Mouse (Mus musculus) E14TG2a.4 (cell line): ENCODE measurements around the gene Mrps21.

ENCODE experiments used
- H3K27me3 ChIP-seq: 2 replicates; pipeline ENCODE4 v1.6.1; 2014; ENCODE audit warnings: low read length, control low read depth; ENCODE audit not compliant: insufficient read depth
- H3K36me3 ChIP-seq: 2 replicates; pipeline ENCODE4 v1.6.1; 2014; ENCODE audit warnings: low read length, control low read depth; ENCODE audit not compliant: insufficient read depth
- H3K4me1 ChIP-seq: replicated peaks from 2 replicates; pipeline ENCODE4 v1.6.1; 2014; ENCODE audit warnings: low read depth, low read length, control low read depth
- H3K4me3 ChIP-seq: replicated peaks from 2 replicates; pipeline ENCODE4 v1.5.1; 2014; ENCODE audit warnings: mild to moderate bottlenecking, low read length
- H3K9me3 ChIP-seq: 2 replicates; pipeline ENCODE4 v1.6.1; 2014; ENCODE audit warnings: low read length, control low read depth
- CTCF ChIP-seq: conservative IDR thresholded peaks from 2 replicates; pipeline ENCODE4 v1.5.1; 2014; ENCODE audit warnings: low read length
- NANOG ChIP-seq: IDR thresholded peaks from 2 replicates; pipeline ENCODE4 v1.6.1; 2014; ENCODE audit warnings: borderline replicate concordance, low read length, mixed read lengths
- POU5F1 ChIP-seq: IDR thresholded peaks from 2 replicates; pipeline ENCODE4 v1.6.1; 2014; ENCODE audit warnings: low read length, borderline replicate concordance

The Mrps21 gene

DNA sequence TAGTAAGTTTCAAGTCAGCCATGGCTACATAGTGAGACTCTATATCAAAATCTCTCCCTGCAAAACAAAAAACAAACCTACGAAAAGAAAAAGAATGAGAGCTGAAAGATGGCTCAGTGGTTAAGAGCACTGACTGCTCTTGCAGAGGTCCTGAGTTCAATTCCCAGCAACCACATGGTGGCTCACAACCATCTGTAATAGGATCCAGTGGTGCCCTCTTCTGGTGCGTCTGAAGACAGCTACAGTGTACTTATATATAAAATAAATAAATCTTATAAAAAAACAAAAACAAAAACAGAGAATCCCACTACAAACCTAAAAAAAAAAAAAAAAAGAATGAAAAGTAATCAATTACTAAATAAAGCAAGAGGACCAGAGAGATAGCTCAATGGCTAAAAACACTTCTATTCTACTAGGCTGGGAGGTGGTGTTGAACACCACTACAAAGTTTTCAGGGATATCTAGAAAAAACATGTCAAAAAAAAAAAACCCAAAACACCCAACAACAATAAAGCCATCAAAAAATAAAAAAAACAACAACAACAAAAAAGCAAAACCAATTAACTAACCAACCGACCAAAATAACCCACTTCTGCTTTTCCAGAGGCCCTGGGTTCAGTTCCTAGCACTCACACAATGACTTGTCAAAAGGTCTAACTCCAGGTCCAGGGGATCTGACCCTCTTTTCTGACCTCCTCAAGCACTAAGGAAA, 28.7 kb downstream of the Mrps21 start:
- Histone ChIP-seq H3K27me3 (no peaks in the 10 kb centered on the region), H3K9me3 (no peaks in the 10 kb centered on the region), H3K36me3 (peaks cover 98% of the 10 kb centered on the region), H3K4me1 (no peaks in the 10 kb centered on the region), H3K4me3 (no peak overlapping the region)
- TF ChIP-seq CTCF (0 out of 2 replicates have a peak, but pooled peaks have one; percentile 9), POU5F1 (no peak)

DNA sequence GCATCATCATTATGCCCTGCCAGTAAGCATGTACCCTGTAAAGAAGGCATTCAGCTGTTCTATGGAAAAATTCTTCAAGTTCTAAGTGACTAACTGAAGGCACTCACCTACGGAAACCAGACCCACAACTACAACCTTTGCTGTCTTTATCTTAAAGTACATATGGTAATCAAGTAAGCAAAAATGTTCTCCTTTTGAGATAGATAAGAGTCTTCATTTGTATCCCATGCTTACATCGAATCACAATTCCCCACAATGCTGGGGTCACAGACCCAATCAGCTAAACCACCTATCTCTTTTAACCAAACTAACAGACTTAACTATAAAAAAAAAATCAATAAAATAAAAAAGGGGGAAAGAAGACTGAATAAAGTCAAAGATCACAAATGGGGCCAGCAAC, 32.1 kb downstream of the Mrps21 start:
- Histone ChIP-seq H3K4me3 (no peak overlapping the region), H3K36me3 (peaks cover 94% of the 10 kb centered on the region), H3K9me3 (no peaks in the 10 kb centered on the region), H3K4me1 (no peaks in the 10 kb centered on the region), H3K27me3 (no peaks in the 10 kb centered on the region)
- TF ChIP-seq CTCF, result no peak

DNA sequence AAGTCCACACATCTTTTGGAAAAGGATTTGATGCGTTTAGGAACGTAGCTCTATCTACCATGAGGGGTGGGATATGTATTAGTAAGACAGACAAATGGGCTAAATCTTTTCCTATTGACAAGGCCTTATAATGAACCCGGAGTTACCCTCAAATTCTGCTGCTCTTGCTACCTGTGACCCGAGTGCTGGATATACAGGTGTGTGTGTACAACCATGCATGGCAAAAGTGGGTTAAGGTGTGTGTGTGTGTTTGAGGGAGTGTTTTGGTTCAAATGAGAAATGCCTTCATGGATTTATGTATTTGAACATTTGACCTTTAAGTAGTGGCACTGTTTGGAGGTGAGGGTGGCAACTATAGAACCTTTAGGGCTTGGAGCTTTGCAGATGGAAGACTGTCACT, 42.3 kb downstream of the Mrps21 start:
- Histone ChIP-seq H3K4me1 (no peaks in the 10 kb centered on the region), H3K27me3 (no peaks in the 10 kb centered on the region), H3K4me3 (no peak overlapping the region), H3K36me3 (peaks cover 86% of the 10 kb centered on the region), H3K9me3 (no peaks in the 10 kb centered on the region)
- TF ChIP-seq CTCF, result no peak
- TF ChIP-seq POU5F1, result no peak
- no peak for TF ChIP-seq NANOG

DNA sequence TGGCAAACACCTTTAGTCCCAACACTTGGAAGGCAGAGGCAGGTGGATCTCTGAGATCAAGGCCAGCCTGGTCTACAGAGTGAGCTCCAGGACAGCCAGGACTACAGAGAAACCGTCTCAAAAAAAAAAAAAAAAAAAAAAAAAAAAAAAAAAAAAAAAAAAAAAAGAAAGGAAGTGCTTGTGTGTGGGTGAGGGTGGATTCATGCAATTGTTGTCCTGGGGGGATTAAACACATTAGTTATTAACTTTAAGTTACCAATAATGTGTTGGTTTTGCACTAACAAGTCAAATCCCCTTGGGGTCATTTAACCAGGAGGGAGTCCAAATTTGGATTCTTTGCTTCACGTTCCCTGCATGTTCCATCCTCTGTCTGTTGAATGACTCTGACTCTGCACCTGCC, 45.0 kb downstream of the Mrps21 start:
- Histone ChIP-seq H3K4me1 (peaks cover 6% of the 10 kb centered on the region; the same call in 1 of the 2 replicates), H3K9me3 (no peaks in the 10 kb centered on the region), H3K36me3 (peaks cover 82% of the 10 kb centered on the region), H3K4me3 (no peak overlapping the region), H3K27me3 (no peaks in the 10 kb centered on the region)
- no peak for TF ChIP-seq POU5F1

DNA sequence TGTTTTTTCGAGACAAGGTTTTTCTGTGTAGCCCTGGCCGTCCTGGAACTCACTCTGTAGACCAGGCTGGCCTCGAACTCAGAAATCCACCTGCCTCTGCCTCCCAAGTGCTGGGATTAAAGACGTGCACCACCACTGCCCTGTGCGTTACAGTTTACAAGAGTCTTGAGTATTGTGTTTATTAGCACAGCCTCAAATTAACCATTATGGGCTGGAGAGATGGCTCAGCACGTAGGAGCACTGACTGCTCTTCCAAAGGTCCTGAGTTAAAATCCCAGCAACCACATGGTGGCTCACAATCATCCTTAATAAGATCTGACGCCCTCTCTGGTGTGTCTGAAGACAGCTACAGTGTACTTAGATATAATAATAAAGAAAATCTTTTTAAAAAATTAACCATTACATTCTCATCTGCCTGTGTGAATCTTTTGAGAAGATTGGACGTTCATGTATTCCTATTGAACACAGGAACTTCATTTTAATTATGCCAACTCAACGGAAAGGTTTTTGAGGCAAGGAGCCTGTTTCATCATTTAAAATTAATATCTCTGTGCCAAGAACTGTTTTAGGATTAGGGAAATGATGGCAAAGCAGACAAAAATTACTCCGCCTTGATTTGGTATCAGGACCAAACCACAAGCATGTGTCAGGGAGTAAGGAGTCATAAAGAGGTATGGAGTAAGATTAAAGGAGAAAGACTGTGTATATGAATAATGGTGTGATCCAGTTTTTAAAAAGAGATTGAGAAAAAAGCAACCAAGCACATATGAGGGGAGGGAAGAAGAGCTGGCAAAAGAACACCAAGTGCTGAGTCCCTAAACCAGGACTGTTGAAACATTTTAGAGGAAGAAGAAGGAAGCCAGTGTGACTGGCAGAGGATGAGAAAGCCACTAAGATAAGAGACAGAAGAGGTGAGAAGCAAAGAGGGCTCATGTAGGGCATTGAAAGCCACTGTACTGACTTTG, 51.0 kb downstream of the Mrps21 start:
- Histone ChIP-seq H3K4me3 (peak overlapping the region; percentile 90), H3K4me1 (peaks cover 37% of the 10 kb centered on the region), H3K9me3 (no peaks in the 10 kb centered on the region), H3K36me3 (peaks cover 49% of the 10 kb centered on the region), H3K27me3 (no peaks in the 10 kb centered on the region)
- no peak for TF ChIP-seq POU5F1
- no peak for TF ChIP-seq NANOG
- no peak for TF ChIP-seq CTCF

DNA sequence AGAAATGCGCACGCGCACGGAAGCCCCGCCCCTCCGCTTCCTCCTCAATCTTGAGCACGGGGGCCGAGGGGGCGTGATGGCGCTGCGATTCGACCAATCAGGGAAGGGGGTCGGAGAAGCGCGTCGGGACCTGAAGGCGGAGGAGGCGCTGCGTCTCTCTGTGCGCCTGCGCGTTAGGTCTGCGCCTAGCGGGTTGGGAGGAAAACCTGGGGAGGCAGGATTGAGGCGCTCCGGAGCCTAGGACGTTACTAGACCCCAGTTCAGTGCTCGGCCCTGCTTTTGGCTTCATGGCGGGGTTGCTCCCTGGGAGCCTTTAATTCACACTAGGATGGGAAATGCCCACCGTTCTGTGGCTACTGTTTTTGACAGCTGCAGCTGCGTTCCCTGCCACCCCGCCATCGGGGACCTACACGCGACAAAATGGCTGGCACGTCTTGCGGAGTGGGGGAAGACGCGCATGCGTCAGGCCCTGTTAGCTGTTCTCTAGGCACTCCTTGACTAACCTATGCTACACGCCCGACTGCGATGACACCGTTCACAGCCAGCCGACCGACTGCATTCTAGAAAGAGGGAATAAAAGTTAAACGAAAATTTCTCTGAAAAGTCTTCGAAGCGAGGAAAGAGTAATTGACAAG, 51.9 kb downstream of the Mrps21 start:
- TF ChIP-seq NANOG, result no peak
- no peak for TF ChIP-seq POU5F1
- no peak for TF ChIP-seq CTCF
- Histone ChIP-seq H3K36me3 (peaks cover 40% of the 10 kb centered on the region), H3K27me3 (no peaks in the 10 kb centered on the region), H3K4me1 (peaks cover 44% of the 10 kb centered on the region), H3K9me3 (no peaks in the 10 kb centered on the region), H3K4me3 (peak overlapping the region; percentile 90)

DNA sequence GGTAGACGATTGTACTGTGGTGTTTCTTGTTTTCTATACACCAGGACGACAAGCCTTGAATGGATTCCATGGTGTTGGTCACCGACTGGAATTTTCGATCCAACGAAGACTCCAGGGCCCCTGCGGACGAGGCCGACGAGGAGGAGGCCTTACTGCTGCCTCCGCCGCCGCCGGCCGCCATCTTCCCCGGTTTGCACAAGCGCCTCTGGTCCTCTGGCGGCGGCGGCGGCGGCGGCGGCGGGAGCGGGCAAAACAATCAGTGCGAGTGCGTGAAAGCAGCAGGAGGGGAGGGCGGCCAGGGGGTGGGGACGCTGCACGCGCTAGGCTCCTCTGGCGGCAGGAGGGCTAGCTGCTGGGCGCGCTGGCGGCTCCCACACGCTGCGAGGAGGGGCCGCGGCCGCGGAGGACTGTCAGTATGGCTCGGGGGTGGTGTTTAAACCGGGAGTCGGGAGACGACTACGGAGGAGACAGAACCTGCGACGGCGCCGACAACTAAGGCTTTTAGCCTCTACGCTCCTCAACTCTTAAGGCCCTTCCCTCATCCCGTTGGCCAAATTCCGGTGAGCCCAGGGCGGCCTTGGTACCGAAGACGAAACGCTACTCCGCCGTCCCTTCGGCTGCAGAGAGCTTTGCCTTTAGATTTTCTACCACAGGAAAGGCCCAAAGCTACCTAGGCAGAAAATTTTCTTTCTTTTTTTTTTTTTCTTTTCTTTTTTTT, 52.6 kb downstream of the Mrps21 start, which contains the start of gene Rprd2:
Rprd2 (minus strand) TSS at position 293 of the 718 bp plus-strand sequence.
- no peaks in the 10 kb centered on the region for H3K27me3 ChIP-seq
- TF ChIP-seq NANOG, result no peak
- no peak for TF ChIP-seq POU5F1
- no peak for TF ChIP-seq CTCF
- peaks cover 51% of the 10 kb centered on the region for H3K4me1 ChIP-seq

DNA sequence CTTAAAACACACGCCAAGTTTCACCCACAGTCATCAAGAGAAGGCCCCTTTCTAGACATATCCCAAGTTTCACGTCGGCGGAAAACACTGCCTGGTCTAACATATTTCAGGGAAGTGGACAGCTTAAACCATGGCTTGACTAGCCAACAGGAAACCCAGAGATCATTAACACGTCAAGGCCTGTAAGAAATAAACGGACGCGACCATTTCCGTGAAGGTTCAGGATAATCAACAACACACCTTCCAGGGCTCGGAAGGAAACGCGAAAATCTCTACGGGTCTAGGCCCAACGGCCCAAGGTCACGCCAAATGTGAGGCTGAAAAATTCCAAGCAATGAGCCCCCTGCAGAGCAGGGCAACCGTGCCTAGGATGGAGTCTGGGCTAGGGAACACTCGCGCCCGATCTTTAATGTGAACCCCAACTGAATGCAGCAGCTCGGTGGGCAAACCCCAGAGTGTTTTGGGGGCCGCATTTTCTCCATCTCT, 53.2 kb downstream of the Mrps21 start:
- H3K9me3 ChIP-seq, result no peaks in the 10 kb centered on the region
- peaks cover 31% of the 10 kb centered on the region for H3K36me3 ChIP-seq
- H3K4me1 ChIP-seq, result peaks cover 58% of the 10 kb centered on the region
- peak overlapping the region; percentile 90 for H3K4me3 ChIP-seq
- no peaks in the 10 kb centered on the region for H3K27me3 ChIP-seq
- TF ChIP-seq NANOG, result peak; percentile 54
- no peak for TF ChIP-seq CTCF

More for the DNA sequence above, 52.6 kb downstream of the Mrps21 start, which contains the start of gene Rprd2:
- no peaks in the 10 kb centered on the region for H3K9me3 ChIP-seq
- peak within 1 kb of the TSS; percentile 90 for H3K4me3 ChIP-seq
- peaks cover 35% of the 10 kb centered on the region for H3K36me3 ChIP-seq
